Mouse (Mus musculus) right cerebral cortex, postnatal 10 days (tissue): ENCODE measurements around the gene Arl5c.

Experiments used
- DNase-seq, 2 experiments: peaks; one replicate each; pipeline ENCODE4 v3.0.0; 2021; ENCODE audit warnings: low spot score in 2 of 2

The Arl5c gene

DNA sequence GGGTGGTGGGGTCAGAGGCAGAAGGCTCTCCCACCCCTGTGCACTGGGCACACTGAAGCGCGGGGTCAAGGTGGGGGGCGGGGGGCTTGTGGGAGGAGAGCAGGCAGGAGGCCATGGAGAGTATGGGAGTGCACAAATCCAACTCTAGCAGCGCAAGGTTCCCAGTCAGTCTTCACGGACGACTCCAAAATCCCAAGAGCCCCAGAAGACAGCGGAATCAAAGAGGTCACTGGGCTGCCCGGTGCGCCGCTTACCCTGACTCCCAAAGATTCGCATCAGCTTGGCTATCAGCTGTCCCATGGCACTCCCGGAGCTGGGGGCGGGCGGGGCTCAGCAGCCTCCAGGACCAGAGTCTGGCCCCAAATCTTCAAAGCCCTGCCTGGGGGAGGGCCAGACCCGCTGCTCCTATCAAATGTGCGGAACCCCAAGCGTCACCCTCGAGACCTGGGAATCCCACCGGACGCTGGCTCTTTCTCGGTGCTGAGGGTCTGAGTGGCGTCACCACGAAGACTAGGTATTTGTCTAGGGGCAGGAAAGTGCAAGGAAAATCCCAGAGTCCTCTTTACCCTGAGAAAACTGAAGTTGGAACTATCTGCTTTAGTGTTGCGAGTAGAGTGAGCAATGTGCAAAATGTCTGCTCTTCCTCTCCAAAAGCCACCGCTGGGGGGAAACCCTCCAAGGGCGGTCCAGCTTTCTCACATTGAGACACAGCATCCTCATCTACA lies at the start of gene Arl5c:
TSS of gene Arl5c (minus strand) at position 618 of the 725 bp plus-strand sequence.
- peak; percentile 52 to 58 for DNase-seq

- no peak for DNase-seq
These were observed 49.6 kb upstream of the Arl5c start for GRCm38 (mm10) chr11:98045596-98045995.

DNA sequence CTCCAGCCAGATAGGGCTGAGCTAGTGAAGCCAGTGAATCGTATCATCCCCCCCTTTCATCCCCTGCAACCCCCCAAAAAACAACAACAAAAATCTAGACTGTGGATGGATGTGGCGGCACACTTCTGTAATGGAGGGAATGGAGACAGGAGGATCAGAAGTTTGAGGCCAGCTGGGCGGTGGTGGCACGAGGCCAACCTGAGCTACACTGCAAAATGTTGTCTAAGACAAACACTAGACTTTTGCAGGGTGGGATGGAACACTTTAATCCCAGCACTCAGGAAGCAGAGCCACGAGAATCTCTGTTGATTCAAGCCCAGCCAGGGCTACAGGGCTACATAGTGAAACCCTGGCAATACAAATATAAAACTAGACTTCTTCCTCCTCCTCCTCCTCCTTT lies 48.1 kb upstream of the Arl5c start:
- no peak for DNase-seq

DNA sequence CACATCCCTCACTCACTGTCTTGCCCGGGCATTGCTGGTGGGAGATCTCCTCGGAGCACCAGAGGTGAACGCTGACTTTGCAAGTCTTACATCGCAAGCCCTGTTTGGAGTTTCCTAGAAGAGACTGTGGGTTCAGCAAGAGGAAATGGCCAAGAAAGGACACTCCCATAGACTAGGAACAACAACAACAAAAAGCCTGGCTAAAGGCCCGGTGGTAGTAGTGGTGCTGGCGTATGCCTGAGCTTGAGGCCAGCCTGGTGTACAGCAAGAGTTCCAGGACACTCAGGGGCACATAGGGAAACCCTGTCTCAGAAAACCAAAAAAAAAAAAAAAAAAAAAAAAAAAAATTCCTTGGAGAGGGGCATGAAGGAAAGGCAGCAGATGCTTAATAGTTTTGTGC lies 46.8 kb upstream of the Arl5c start:
- DNase-seq: peak in 1 of 2 experiments; percentile 47

- DNase-seq: no peak
These were observed 45.0 kb upstream of the Arl5c start for GRCm38 (mm10) chr11:98040975-98041374.

GRCm38 (mm10) chr11:98037871-98038270 lies 41.9 kb upstream of the Arl5c start:
- peak; percentile 60 to 68 for DNase-seq

DNA sequence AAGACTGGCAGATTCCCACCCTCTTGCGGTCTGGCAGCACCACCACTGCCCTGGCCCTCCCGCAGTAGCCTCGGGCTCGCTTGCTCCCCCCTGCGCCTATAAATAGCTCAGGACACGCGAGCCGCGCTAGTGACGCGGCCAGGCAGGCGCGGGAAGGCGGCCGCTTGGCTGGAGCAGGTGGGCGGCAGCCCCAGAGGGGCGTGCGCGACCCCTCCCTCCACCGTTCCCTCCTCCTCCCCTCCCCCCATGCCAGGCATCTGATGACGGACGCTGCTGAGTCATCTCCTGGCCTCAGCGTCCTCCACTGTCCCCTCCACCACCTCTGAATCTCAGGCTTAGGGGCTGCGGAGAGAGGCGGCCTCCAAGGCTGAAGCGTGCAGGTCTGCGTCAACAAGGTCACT lies 40.0 kb upstream of the Arl5c start:
- DNase-seq: peak; percentile 70 to 72

- peak; percentile 68 to 78 for DNase-seq
These were observed 38.9 kb upstream of the Arl5c start for GRCm38 (mm10) chr11:98034840-98035239.

DNA sequence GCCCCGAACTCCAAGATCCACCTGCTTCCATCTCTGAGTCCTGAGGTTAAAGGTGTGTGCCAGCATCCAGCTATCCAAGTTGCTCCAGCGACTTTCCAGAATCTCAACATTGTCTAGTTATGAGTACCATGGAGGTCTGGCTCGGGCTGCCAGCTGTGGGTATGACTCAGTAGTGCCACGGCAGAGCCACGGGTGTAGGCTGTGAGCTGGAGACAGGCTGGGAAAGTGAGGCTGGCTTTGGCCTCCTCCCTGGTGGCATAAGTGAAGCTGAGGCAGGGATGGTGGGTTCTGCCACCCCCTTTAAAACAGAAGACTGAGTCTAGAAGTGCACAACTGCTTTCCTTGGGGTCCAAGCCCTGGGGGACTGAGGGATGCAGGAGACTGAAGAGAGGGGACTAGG lies 38.1 kb upstream of the Arl5c start:
- peak in 1 of 2 experiments; percentile 21 for DNase-seq

GRCm38 (mm10) chr11:98031443-98031770 lies 35.4 kb upstream of the Arl5c start:
- peak; percentile 83 to 89 for DNase-seq

- DNase-seq: peak in 1 of 2 experiments; percentile 21
These were observed 34.9 kb upstream of the Arl5c start for GRCm38 (mm10) chr11:98030701-98031442.

- no peak for DNase-seq
These were observed 31.8 kb upstream of the Arl5c start for GRCm38 (mm10) chr11:98027785-98028184.

DNA sequence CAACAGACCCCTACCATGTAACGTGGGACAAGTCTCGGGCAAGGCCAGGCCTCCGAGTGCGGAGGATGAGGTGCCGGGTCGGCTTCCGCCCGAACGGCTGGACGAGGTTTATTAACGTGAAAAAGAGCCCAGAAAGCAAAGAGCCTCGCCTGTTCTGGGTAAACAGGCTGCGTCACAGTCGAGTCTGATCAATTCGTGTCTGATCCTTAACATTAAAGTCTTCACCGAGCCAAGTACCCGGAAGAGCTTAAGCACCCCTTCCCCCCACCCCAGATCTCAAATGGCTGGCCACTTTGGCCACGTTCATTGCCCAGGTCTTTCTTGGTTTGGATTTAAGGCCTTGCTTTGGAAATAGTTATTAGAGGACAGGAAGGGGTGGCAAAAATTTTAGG lies 31.3 kb upstream of the Arl5c start:
- no peak for DNase-seq

- DNase-seq: peak; percentile 95 to 96
These were observed 30.8 kb upstream of the Arl5c start, which contains the start of gene Rpl19 for GRCm38 (mm10) chr11:98026570-98027296. Gene Rpl19 (plus strand): TSS chr11:98026710.

DNA sequence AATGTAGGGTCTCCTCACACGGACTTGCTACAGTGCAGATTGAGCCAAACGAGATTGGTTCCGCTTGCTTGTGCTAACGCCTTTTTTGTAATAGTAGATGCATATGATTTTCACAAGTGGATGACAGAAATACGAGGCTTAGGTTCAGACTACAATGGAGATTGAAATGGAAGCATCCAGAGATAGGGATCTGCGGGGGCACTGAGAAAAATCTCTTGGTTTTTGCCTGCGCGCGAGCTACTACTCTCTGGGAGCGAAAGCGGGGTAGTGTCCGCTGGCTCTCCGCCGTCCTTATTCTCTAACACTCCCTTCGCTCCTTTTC lies 30.2 kb upstream of the Arl5c start:
- DNase-seq: no peak

GRCm38 (mm10) chr11:98024516-98024915 lies 28.5 kb upstream of the Arl5c start:
- no peak for DNase-seq

DNA sequence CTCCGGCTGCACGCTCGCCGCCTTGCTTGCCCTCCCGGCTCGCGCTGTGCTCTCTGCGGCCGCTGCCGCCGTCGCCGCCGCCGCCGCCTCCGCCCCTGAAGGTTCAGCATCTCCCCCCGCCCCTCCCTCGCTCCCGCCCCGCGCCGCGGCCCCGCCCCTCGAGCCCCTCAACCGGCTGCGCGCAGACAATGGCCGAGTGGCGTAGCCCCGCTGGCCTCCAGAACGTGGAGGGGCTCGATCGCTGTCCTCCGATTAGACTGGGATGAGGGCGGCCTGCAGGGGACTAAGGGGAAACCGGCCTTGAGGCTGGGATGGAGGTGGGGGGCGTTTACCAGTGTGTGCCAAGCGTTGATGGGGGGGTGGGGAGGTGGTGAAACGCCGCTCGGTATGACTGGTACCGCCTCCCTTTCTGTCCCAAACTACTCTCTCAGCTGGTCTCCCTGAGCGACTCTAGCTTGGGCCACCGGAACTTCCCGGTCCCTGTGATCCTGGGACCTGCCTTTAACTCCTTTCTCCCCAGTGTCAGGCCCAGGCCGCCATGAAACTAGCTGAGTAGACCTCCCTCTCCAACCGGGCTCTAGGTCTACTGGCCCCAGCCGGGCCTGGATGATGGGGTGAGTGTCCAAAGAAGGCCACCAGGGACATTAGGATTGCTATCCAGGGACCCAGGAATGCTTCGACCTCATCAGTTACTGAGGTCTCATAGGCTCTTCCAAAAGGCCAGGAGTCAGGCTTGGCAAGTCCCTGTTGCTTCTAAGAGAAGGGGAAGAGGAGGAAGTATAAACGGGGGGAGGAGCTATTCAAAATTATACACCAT lies 26.8 kb upstream of the Arl5c start, which contains the start of gene Cacnb1:
TSS of gene Cacnb1 (minus strand) at position 480 of the 817 bp plus-strand sequence.
- peak; percentile 74 to 79 for DNase-seq

GRCm38 (mm10) chr11:98022253-98022554 lies 26.2 kb upstream of the Arl5c start:
- DNase-seq: no peak

GRCm38 (mm10) chr11:98021565-98022252 lies 25.7 kb upstream of the Arl5c start:
- peak; percentile 77 to 78 for DNase-seq

DNA sequence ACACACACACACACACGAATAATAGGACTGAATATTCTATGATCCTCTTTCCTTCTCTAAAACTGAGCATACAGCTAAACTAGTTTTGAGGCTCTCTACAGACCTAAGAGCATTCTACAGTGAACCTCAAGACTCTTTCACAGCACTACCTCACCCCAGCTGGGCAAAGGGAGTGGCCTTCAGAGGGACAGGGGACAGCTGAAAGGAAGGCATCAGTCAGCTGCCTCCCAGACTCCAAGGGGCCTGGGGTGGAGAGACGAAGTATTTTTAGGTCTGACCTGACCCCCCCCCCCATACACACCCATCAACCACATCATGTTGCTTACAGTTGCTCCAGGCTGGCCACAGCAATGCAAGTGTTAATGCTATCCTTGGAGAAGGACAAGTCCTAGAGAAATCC lies 25.1 kb upstream of the Arl5c start:
- DNase-seq: no peak

- peak; percentile 51 to 65 for DNase-seq
These were observed 24.7 kb upstream of the Arl5c start for GRCm38 (mm10) chr11:98020710-98021109.
